Mouse (Mus musculus) ES-E14 (cell line): ENCODE results near the gene Rcbtb2.

Source experiments
- CHD2 ChIP-seq: IDR thresholded peaks from 2 replicates; pipeline ENCODE4 v1.6.1; 2014; ENCODE audit warnings: mild to moderate bottlenecking, low read depth, low read length, inconsistent platforms
- MAFK ChIP-seq: IDR thresholded peaks from 2 replicates; pipeline ENCODE4 v1.6.1; 2014; ENCODE audit warnings: mild to moderate bottlenecking, low read depth, low read length, inconsistent platforms; ENCODE audit not compliant: insufficient read depth
- ZC3H11A ChIP-seq: IDR thresholded peaks from 2 replicates; pipeline ENCODE4 v1.6.1; 2012; ENCODE audit warnings: low read depth, mild to moderate bottlenecking, inconsistent platforms, low read length, borderline replicate concordance
- ZNF384 ChIP-seq: IDR thresholded peaks from 2 replicates; pipeline ENCODE4 v1.6.1; 2012; ENCODE audit warnings: low read depth, low read length, inconsistent platforms

DNA sequence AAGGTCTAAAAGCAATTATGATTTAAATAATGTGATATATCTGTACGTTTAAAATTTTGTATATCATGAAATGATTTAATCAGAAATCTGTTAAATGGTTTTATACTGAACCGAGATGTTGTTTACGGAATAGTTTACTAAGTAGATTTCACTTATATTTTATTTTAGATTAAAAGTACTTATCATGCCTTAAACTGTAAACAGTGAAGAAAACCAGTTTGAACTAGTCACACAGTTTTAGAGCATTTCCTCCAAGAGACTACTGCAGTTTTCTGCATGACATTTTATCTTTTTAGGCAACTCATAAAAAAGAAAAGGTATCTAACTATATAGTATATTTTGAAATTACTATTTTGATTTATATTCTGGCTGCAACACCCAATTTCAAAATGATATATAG, 117.0 kb downstream of the Rcbtb2 start:
- TF ChIP-seq ZC3H11A (no peak), CHD2 (no peak), ZNF384 (no peak), MAFK (no peak)
